Mouse (Mus musculus): ENCODE measurements around the gene Ppp1cc. TPM values are rescaled to one million over a fixed set of nuclear protein-coding genes. Genes with fewer than 3 reads are reported as not detected.

Gene Ppp1cc
- total RNA-seq, 2 experiments from 2014 or later = 161 to 170 TPM

Other genes with a start within 250 kb of the Ppp1cc start
- gene Cux2, start 108.2 kb upstream of the Ppp1cc start, total RNA-seq (2021) = 100 to 1,000 TPM; 204 to 256 TPM
- gene Myl2, start 57.3 kb upstream of the Ppp1cc start, total RNA-seq (2021) = 1 to 10 TPM; 1.3 to 2.0 TPM
- gene Ccdc63, start 17.5 kb upstream of the Ppp1cc start, total RNA-seq (2021) = under 1 TPM in 1 of 2 experiments, not detected in 1; 0.24 TPM
- gene Hvcn1, start 48.5 kb downstream of the Ppp1cc start, total RNA-seq (2021) = 1 to 10 TPM; 2.0 to 2.4 TPM
- 10 to 100 TPM; 10.4 to 12.1 TPM for gene Tctn1, start 106.2 kb downstream of the Ppp1cc start, total RNA-seq (2021)
- gene Pptc7, start 126.1 kb downstream of the Ppp1cc start, total RNA-seq (2021) = 10 to 100 TPM; 30.4 to 31.9 TPM
- 1 to 10 TPM; 3.0 to 3.7 TPM for gene Rad9b, start 196.0 kb downstream of the Ppp1cc start, total RNA-seq (2021)
- gene Vps29, start 196.1 kb downstream of the Ppp1cc start, total RNA-seq (2021) = 100 to 1,000 TPM; 200 to 203 TPM
- gene Gpn3, start 213.6 kb downstream of the Ppp1cc start, total RNA-seq (2021) = 10 to 100 TPM; 23.4 to 25.7 TPM
- gene Fam216a, start 214.1 kb downstream of the Ppp1cc start, total RNA-seq (2021) = 10 to 100 TPM; 74.2 to 77.6 TPM
- gene Arpc3, start 233.6 kb downstream of the Ppp1cc start, total RNA-seq (2021) = 100 to 1,000 TPM; 250 to 273 TPM

Data from left cerebral cortex, postnatal 14 days (tissue).